Mouse (Mus musculus): Measurements from ENCODE around the gene Slc22a22.
"Not testable (repeated sequence)": the region's sequence is repeated elsewhere in the genome, so short reads cannot be mapped to it uniquely, and the experiment has no call there.

Slc22a22 gene

DNA sequence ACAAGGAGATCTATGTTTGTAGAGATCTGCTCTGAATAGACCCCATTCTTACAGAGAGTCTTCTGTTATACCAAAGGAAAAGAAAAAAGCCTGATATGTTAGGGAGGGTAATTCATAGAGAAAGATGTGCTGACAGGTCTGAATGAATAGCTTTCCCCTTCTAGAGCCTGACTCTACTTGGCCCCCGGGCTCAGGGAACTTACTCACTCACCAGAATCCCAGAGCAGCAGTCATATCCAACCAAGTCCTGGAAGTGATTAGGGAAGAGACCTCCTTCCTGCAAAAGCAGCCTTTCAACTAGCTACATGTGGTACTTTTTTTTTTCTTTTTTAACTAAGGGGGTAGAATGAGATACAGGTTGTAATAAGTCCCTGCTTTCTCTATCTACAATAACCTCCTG is 111.0 kb downstream of the Slc22a22 start:
- DNase-seq = no peak

DNA sequence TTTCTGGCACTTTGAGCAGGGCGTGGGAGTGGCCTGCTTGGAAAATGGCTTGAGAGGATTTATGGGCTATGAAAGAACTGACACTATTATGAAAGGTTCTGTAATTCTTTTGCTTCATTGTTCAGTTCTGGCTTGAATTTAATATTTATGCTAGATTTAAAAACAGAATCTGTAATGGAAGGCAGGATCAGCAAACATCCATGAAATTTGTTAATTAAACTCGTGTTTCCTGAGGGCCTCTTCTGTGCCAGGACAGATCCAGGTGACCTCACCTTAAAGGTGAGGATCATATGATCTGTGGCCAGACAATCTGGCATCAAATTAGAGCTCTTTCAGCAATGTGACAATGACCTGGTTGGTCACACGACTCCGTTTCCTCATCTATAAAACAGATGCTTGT is 122.1 kb downstream of the Slc22a22 start:
- no peak for DNase-seq

DNA sequence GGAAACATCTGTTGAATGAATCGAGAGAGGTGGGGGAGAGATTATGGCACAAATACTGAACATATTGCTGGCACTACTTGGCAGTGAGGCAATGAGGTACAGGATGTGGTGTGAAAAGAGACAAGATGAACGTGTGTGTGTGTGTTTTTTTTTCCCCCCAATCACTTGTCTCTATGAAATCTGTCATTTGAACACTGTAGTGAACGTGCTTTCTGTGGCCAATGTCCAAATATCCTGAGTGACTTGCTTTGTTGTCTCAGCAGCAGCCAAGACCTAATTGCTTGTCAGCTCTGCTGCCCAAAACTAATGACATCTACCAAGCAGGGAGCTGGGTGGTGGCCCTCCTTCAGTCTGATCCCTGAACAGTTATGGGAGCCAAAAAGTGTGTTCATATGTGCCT is 136.9 kb downstream of the Slc22a22 start:
- peak; percentile 3 to 16 for DNase-seq

DNA sequence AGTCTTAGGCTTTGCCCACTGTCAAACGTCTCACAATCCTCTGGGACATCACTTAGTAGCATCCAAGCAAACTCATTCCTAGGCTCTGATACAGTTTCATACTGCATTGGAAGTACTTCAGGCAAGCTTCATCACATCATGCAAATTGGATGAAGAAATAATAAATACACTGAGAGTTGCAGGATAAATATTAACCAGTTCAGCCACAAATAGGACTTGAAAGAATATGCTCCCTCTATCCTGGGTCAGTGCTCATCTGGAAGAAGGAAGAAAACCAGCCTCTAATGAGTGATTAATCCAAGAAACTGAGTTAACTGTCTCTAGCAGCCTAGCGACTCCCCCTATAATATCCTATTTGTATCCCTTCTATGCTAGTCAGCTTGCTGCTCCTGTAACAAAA is 146.1 kb downstream of the Slc22a22 start:
- no peak for DNase-seq

- no peak for DNase-seq
Observed at GRCm38 (mm10) chr15:57318001-57318400, 159.4 kb downstream of the Slc22a22 start.

DNA sequence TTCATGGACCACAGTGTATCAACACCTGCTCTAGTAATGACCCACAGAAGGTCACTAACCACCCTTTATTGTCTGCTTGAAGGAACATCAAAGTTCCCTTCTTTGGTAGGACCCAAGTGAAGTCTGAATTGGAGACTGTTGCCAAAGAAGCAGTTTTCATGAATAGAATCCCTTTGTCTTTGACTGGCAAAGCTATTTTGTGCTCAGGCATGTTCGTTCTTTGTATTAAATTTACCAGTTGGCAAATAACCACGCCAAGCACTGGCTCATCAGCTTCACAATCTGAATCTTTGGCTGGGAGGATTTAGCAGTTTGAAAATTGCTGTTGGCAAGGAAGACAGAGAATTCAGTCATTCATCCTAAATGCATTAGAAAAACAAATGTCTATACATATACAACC is 160.9 kb downstream of the Slc22a22 start:
- no peak for DNase-seq

GRCm38 (mm10) chr15:57302710-57303109 is 174.7 kb downstream of the Slc22a22 start:
- no peak for DNase-seq

- DNase-seq = no peak
Observed at GRCm38 (mm10) chr15:57278505-57278904, 198.9 kb downstream of the Slc22a22 start.

DNA sequence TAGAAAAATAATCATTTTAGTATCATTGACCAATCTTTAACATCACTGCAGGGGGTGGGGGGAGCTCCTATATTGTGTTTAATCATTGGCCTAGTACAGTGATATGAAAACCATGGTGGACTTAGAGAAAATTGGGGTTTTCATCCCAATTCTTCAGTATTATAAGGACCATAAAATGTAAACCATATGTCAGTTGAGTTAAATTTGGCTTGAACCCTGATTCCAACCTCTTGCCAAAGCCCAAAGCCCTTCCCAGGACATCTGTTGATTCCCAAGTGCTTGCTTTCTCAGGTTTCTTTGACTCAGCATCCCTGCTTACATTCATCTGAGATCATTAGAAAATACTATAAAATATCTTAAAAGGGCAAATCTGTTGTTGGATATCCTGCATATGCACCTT is 201.0 kb downstream of the Slc22a22 start:
- DNase-seq = no peak

DNA sequence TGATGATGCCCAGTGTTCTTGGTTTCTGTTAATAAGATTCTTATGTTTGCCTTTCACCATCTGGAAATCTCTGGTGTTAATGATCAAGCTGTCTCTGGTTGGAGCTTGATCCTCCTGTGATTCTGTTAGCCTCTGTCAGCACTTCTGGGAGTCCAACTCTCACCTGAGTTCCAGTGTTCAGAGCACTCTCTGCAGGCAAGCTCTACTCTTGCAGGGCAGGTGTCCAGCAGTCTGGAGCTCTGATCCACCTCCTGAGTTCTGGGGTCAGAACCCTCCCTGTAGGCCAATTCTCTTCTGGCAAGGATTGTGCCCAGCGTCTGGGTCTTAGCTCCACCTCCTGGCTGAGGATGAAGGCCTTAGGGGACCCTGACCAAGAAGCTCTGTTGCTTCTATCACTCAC is 237.4 kb downstream of the Slc22a22 start:
- not testable (repeated sequence) for DNase-seq

GRCm38 (mm10) chr15:57230439-57230838 is 247.0 kb downstream of the Slc22a22 start:
- peak in 1 of 2 experiments; percentile 13 for DNase-seq

DNA sequence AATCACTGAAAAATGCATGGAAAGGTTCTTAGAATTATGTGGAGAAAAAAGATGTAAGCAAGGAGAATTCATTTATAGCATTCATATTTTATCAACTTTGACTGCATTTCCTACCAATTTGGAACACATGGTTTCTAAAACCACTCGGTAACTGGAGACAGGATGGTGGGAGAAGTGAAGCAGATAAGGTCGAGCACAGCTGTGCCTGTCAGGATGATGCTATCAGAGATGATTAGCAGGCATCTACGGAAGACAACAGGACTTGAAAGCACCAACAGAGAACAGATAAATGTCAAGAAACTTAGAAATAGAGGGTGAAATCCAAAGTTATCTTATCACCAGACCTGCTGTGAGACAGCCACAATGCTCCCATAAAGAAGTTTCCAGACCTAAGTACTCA is 272.1 kb downstream of the Slc22a22 start:
- DNase-seq = no peak

DNA sequence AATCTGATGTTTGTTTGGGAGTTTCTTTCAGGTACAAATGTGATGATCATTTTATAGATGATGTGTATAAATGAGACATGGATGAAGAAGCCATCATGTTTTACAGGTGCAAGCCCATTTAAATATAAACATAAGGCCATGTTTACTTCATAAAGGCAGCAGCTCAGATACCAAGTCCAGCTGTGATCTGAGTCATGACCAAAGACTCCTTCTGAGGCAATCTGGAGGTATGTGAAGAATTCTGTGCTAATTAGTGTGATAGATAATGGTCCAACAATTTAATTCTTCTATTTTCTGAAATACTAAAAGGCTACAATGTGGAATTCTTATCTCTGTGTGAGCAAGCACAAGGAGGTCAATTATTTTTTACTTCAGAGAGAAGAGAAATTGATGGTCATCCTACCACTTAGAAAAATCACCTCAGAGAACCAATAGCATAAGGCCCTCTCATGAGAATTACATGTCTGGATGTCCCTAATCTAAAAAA is 272.9 kb downstream of the Slc22a22 start:
- no peak for DNase-seq
